Comparison of ENCODE assay signal across 9 mouse cellular contexts in genomic region chr8:84579595-84579994, GRCm38 (mm10).
DNase-seq lines count a peak whose midpoint lies in the region; ATAC-seq and TF ChIP-seq lines count a peak whose summit lies in the region.
"Had no signal": no experiment of that assay in that cellular context is flagged by ENCODE, and none has a peak within 500 bp of the region (broad histone marks: within the 10 kb centered on the region; RNA-seq: fewer than 3 reads in every experiment).

No protein-coding gene starts in this region.

- TF ChIP-seq POLR2A in small intestine, adult 2 months (IDR thresholded peaks at IDR 0.05; ENCODE audit: low read depth, low read length): no peak

- DNase-seq in gastrocnemius, postnatal 10 days: peak; percentile 47
- no peak for DNase-seq in gastrocnemius, adult 8-10 months (ENCODE audit: low spot score in 2 of 2)
- DNase-seq in CD4-positive helper T cell, adult 2 months (ENCODE audit: low read depth, low spot score): peak; percentile 38
- DNase-seq in cerebellum, postnatal 4 days (ENCODE audit: low spot score in 2 of 2): peak; percentile 46 to 71
- DNase-seq in hindbrain, embryonic 10.5 days (ENCODE audit: low spot score): peak; percentile 69
- no peak for DNase-seq in left cerebral cortex, postnatal 10 days (ENCODE audit: extremely low spot score in 1 of 2, low spot score in 2 of 2)

- no peaks in the 10 kb centered on the region for H3K9me3 ChIP-seq in hindbrain, embryonic 10.5 days
- H3K9me3 ChIP-seq in lung, embryonic 16.5 days (ENCODE audit: control insufficient read depth, low read length): no peaks in the 10 kb centered on the region

- no peak overlapping the region for H3K4me2 ChIP-seq in lung, embryonic 16.5 days (ENCODE audit: low read depth, low read length)

- ATAC-seq in lung, embryonic 16.5 days (ENCODE audit: low read depth): peak; percentile 31; the same call in 1 of the 2 replicates

- H3K4me1 ChIP-seq in hindbrain, embryonic 10.5 days (replicated peaks): 0 out of 2 replicates have a peak, but pooled peaks cover 8% of the 10 kb centered on the region
- H3K4me1 ChIP-seq in lung, embryonic 16.5 days (replicated peaks; ENCODE audit: control insufficient read depth, insufficient read depth, low read length): no peaks in the 10 kb centered on the region
- no peaks in the 10 kb centered on the region for H3K4me1 ChIP-seq in small intestine, adult 2 months (ENCODE audit: control insufficient read depth, insufficient read depth, insufficient read length, low read length)
- H3K4me1 ChIP-seq: megakaryocyte, embryonic 14.5 days had no signal

- intact Hi-C loops in left cerebral cortex, postnatal 10 days (cut with DNase I): no loop called here

- H3K27ac ChIP-seq in hindbrain, embryonic 10.5 days: no peak overlapping the region
- no peak overlapping the region for H3K27ac ChIP-seq in lung, embryonic 16.5 days (ENCODE audit: low read length)
- no peak overlapping the region for H3K27ac ChIP-seq in small intestine, adult 2 months (ENCODE audit: insufficient read depth, low read depth, low read length)

- H3K9ac ChIP-seq in lung, embryonic 16.5 days (ENCODE audit: low read length): no peak overlapping the region

- WGBS in hindbrain, embryonic 10.5 days: 19% methylated on average over 3 of the region's 3 CpGs
- 20% methylated on average over 3 of the region's 3 CpGs for WGBS in lung, embryonic 16.5 days
- 38% methylated on average over 3 of the region's 3 CpGs for WGBS in small intestine, adult 2 months

- TF ChIP-seq CTCF in small intestine, adult 2 months (IDR thresholded peaks at IDR 0.05; ENCODE audit: extremely low read depth, insufficient read length, insufficient replicate concordance, low read depth, low read length): peak; percentile 74; the same call in 1 of the 2 replicates

- no peaks in the 10 kb centered on the region for H3K27me3 ChIP-seq in hindbrain, embryonic 10.5 days (ENCODE audit: insufficient read depth, poor library complexity, severe bottlenecking)
- no peaks in the 10 kb centered on the region for H3K27me3 ChIP-seq in lung, embryonic 16.5 days (ENCODE audit: control insufficient read depth, insufficient read depth, low read depth, low read length)
- no peaks in the 10 kb centered on the region for H3K27me3 ChIP-seq in small intestine, adult 2 months (ENCODE audit: control insufficient read depth, insufficient read depth, low read length)

- peaks cover 14% of the 10 kb centered on the region for H3K36me3 ChIP-seq in hindbrain, embryonic 10.5 days
- no peaks in the 10 kb centered on the region for H3K36me3 ChIP-seq in lung, embryonic 16.5 days (ENCODE audit: control insufficient read depth, insufficient read depth, low read length)
- no peaks in the 10 kb centered on the region for H3K36me3 ChIP-seq in small intestine, adult 2 months (ENCODE audit: control insufficient read depth, insufficient read depth, low read length)

- H3K4me3 ChIP-seq in hindbrain, embryonic 10.5 days: no peak overlapping the region
- H3K4me3 ChIP-seq in lung, embryonic 16.5 days (ENCODE audit: low read length): no peak overlapping the region
- no peak overlapping the region for H3K4me3 ChIP-seq in small intestine, adult 2 months (ENCODE audit: low read depth, low read length)

Comparison
In these comparisons a context has a peak if more than half of its experiments do, and no peak if none do; other contexts are left out.
1. DNase-seq: peak in gastrocnemius, postnatal 10 days (single experiment), CD4-positive helper T cell, adult 2 months (single experiment), cerebellum, postnatal 4 days (2 of 2) and hindbrain, embryonic 10.5 days (single experiment); none in gastrocnemius, adult 8-10 months (0 of 2) and left cerebral cortex, postnatal 10 days (0 of 2).